Mouse (Mus musculus): ENCODE measurements around the gene Hint2.

GRCm38 (mm10) chr4:43672070-43672469 lies 15.8 kb upstream of the Hint2 start:
- TF ChIP-seq CTCF (IDR thresholded peaks at IDR 0.05; ENCODE audit: insufficient read depth, low read length), result peak; percentile 71
- no peak for TF ChIP-seq POLR2A (IDR thresholded peaks at IDR 0.05; ENCODE audit: borderline replicate concordance, extremely low read depth, low read depth, low read length)
